Mouse (Mus musculus): ENCODE data around the gene Cfap58.

GRCm38 (mm10) chr19:47968993-47969659 lies 31.7 kb downstream of the Cfap58 start:
- no peak for TF ChIP-seq CTCF (IDR thresholded peaks at IDR 0.05; ENCODE audit: borderline replicate concordance, control insufficient read depth, extremely low read depth, insufficient read depth, low read length, poor library complexity)
- no peak for TF ChIP-seq POLR2A (IDR thresholded peaks at IDR 0.05; ENCODE audit: control insufficient read depth, extremely low read depth, insufficient read depth, low read length, poor library complexity)

Data from thymus, adult 2 months (tissue).